Mouse (Mus musculus): ENCODE results near the gene S100a2.

Gene S100a2
- long read RNA-seq, experiment 1: 0 reads
- long read RNA-seq, experiment 2: 0 reads

- intact Hi-C loops (cut with DNase I): no loop called here
Observed at GRCm38 (mm10) chr3:90589947-90590346, at the start of gene S100a2. Gene S100a2 (plus strand): TSS chr3:90590247.

DNA sequence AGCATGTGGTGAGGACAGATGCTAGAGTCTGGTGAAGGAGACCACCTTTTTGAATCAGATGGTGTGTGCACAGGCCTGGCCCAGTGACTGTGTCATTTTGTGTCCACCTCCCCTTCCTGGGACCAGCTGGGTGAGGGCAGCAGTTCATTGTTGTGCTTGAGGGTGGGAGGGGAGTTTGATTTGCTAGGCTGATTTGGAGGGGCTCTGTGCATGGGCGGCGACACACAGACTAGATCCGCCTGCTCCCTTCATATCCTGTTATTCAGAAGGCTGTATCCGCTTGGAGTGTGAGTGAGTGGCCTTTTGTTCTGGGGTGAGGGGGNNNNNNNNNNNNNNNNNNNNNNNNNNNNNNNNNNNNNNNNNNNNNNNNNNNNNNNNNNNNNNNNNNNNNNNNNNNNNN lies 49.1 kb upstream of the S100a2 start:
- intact Hi-C loops (cut with DNase I): no loop called here

- intact Hi-C loops (cut with DNase I): no loop called here
Observed at GRCm38 (mm10) chr3:90549676-90550420, 40.2 kb upstream of the S100a2 start.

DNA sequence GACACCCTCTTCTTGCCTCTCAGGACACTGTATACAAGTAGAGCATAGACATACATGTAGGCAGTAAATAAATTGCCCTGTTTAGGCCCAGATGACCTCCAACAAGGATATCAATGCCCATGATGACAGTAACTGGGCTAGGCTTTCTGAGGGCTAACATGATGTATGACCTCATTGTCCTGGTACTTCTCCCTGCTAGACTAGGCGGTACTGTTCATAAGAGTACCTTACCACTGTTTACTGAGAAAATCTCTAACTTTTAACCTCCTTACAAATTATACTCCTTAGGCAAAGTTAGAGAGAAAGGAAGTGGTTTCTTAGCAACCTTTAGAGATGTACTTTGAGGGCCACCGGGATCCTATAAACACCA lies 39.6 kb upstream of the S100a2 start:
- intact Hi-C loops (cut with DNase I): no loop called here

DNA sequence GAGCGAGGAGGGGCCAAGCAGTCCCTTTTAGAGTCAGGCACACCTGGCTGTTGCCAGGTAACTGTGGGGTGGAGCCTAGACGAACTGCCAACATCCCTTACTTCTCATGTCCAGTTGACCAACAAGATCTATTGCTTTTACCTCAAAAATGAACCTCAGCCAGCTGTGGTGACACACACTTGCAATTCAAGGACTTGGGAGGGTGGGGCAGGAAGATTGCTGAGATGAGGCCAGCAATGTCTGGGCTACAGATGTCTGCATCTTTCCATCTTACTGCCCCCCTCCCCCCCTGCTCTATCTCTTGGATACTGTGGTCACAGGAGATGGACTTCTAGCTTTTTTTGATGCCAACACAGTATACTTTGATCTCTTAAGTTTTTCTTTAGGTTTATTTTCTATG lies 37.8 kb upstream of the S100a2 start:
- intact Hi-C loops (cut with DNase I): no loop called here

- intact Hi-C loops (cut with DNase I): no loop called here
Observed at GRCm38 (mm10) chr3:90555954-90556353, 34.1 kb upstream of the S100a2 start.

- intact Hi-C loops (cut with DNase I): no loop called here
Observed at GRCm38 (mm10) chr3:90560008-90560628, 29.9 kb upstream of the S100a2 start, which contains the start of gene S100a3. Gene S100a3 (plus strand): TSS chr3:90560578.

DNA sequence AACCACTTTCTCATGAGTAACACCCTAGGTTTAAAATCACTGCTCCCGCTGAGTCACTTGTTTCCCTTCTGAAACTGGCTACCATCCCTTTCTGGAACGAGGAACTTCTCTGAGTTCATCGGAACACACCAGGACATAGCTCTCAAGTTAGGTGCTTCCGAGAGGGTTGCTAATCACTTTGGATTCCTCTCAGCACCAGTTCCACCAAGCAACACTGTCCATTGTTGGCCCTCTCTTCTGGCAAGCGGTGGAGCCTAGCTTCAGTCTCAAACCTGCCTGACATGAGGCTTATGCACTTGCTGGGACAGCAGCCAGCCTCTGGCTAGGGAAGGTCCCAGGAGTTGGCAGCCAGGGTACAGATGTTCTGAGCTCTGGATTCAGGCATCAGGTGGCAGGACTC lies 15.4 kb upstream of the S100a2 start:
- intact Hi-C loops (cut with DNase I): no loop called here

GRCm38 (mm10) chr3:90575320-90575719 lies 14.7 kb upstream of the S100a2 start:
- intact Hi-C loops (cut with DNase I): no loop called here

- intact Hi-C loops (cut with DNase I): no loop called here
Observed at GRCm38 (mm10) chr3:90576351-90577001, 13.6 kb upstream of the S100a2 start.

- intact Hi-C loops (cut with DNase I): no loop called here
Observed at GRCm38 (mm10) chr3:90579433-90579832, 10.6 kb upstream of the S100a2 start.

- intact Hi-C loops (cut with DNase I): loop anchor here (5.0 kb wide), 1 partner anchor 54 kb away; the partner anchor contains the start of gene S100a14
Observed at GRCm38 (mm10) chr3:90581141-90581540, 8.9 kb upstream of the S100a2 start.

GRCm38 (mm10) chr3:90582156-90582555 lies 7.9 kb upstream of the S100a2 start:
- intact Hi-C loops (cut with DNase I): loop anchor here (5.0 kb wide), 1 partner anchor 55 kb away; the partner anchor contains the start of gene S100a14

DNA sequence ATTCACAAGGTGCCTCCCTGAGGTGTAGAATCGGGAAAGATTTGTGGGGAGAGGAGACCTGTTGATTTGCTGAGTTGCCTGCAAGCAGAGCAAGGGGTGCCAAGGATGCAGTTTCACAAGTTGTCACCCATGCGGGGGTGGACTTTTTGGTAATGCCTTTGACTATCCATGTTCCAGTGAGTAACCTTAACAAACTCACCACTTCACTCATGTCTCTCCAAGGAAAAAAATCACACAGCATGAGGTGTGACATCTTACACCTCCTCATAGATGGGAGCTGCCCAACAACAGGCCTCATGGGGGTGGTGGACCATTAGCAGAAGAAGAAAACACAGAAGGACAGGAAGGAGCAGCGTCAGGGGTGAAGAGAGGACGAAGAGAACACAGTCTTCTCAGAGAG lies 7.5 kb upstream of the S100a2 start:
- intact Hi-C loops (cut with DNase I): loop anchor here (5.0 kb wide), 1 partner anchor 55 kb away; the partner anchor contains the start of gene S100a14

- intact Hi-C loops (cut with DNase I): loop anchor here (5.0 kb wide), 1 partner anchor 57 kb away; the partner anchor contains the start of gene S100a14
Observed at GRCm38 (mm10) chr3:90583893-90584292, 6.2 kb upstream of the S100a2 start.

DNA sequence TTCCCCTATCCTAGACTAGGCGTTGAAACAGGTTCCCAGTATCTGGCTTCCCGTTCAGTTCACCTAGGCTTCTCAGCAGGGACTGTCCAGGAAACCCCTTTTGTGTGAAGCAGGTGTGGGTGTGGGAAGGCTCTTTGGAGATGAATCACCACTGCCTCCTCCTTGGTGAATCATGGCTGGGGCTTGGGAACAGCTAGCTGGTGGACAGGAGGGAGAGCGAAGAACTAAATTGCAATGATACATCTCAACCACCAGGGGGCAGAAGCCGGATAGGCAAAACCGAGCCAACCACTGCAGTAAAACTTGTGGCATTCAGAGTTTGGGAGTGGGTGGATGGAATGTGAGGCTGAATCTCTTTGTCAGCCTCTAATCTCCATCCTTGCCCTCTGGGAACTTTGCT lies 4.5 kb upstream of the S100a2 start:
- intact Hi-C loops (cut with DNase I): loop anchor here (1.0 kb wide), 1 partner anchor 30 kb away; no protein-coding TSS in a partner anchor

DNA sequence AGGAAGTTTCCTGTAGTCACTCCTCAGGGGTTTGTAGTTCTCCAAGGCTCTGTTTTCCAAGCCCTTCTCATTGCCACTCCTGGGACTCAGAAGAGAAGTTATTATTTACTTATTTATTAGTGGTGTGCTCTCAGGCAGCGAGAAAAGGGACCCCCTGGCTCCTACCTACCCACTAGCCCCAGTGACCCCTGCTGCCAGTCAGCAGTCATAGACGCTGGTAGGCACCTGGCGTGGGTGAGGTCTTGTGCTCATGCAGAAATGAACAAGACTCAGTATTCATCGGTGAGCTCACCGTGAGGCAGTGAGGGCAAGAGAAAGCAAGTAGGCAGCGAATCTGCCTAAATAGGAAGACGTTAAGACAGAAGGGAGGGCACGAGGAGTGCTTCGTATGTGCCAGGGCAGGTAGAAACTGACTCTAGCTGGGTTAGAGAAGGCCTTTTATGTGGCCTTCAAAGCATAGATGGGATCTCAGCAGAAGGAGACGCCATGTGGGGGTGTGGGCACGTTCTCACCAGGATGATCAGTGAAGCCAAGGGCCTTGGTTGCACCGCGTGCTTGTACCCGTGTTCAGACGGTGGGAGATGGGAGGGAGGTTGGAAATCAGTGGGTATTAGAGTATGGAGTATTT lies 3.9 kb upstream of the S100a2 start:
- intact Hi-C loops (cut with DNase I): no loop called here

GRCm38 (mm10) chr3:90586906-90587305 lies 3.1 kb upstream of the S100a2 start:
- intact Hi-C loops (cut with DNase I): no loop called here

DNA sequence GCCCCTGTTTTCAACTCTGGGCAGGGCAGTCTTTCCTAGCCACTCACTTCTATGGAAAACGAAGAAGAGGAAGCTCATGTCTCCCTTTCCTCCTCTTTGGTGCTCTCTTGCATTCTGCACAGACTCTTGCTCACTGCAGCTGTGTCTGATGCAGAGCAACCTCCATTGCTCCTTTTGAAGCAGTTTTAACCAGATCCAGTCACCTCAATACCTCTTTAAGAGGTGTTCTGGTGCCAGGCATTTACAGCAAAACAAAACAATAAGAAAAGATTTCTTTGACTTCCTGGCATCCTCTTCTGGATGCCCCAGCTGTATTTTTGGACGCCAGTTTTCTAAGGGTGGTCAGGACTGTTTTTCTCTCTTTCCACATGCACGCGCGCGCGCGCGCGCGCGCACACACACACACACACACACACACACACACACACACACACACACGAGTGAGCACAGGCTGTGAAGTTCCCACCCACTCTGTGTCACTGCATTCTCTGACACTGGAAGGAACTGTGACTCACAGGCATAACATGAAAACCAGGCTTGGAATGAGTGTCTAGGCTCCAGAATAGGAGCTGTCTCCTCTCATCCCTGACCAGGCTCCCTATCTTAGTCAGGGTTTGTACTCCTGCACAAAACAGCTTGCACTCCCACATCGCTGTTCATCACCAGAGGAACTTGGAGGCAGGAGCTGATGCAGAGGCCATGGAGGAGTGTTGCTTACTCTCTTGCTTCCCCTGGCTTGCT lies 2.5 kb upstream of the S100a2 start:
- intact Hi-C loops (cut with DNase I): no loop called here

DNA sequence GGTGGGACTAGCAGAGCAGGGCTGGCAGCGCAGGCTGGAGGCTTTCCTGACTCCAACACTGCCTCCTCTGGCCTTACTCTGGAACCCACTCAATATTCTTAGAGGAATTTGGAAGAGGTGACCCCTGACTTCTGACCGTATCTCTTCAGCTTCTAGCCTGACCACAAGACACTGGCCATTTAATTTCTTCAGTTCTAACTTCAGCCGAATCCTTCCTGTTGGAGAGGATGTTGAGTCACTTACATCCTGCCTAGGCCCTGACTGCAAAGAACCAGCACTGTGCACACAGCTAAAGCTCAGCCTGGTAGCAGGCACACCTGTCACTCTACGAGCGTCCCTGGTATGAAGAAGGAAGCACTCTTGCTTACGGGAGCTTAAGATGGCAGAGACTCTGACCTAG lies 657 bp upstream of the S100a2 start:
- intact Hi-C loops (cut with DNase I): no loop called here

DNA sequence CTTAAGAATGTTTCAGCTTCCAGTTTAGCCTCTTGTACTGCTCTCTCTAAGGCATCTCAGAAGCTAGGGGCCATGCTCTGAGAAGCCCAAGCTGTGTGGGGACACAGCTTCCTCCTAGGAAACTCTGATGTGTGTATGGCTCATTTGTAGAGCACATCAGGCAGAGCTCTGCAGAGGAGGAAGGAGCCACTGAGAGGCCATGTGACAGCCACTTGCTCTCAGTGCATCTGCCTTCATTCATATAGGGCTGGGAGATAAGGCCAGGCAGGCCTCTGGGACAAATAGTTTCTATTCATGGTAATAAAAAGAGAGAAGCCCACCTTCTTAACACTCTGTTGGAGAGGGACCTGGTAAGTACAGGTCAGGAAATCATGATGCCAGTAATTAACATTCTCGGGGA lies 4.4 kb downstream of the S100a2 start:
- intact Hi-C loops (cut with DNase I): no loop called here

Measured in adrenal gland (tissue).